Mouse (Mus musculus) hematopoietic stem cell, adult 5-6 weeks (primary cell): ENCODE measurements around the gene 1700016K19Rik. TPM values are rescaled to one million over a fixed set of nuclear protein-coding genes. Genes with fewer than 3 reads are reported as not detected.

Experiments
- ATAC-seq, 2 experiments: fragments of 125-278 bp in 1 of 2; replicated peaks in 1 of 2; 2 replicates each; pipeline ENCODE4 v1.8.0; 2016 to 2017; ENCODE audit warnings: inconsistent platforms in 2 of 2, mild to moderate bottlenecking in 2 of 2, moderate number of reproducible peaks in 2 of 2, low read depth in 1 of 2, moderate TSS enrichment in 1 of 2; ENCODE audit not compliant: low FRiP score in 2 of 2, poor library complexity in 2 of 2, severe bottlenecking in 2 of 2, insufficient read depth in 1 of 2, low TSS enrichment in 1 of 2
- total RNA-seq: library from RNA; stranded (forward); fragments of 172-1452, 232-1000 nt; gene quantifications from 2 replicates; pipeline ENCODE4 v1.2.3, GENCODE M21; 2017

1700016K19Rik gene
- total RNA-seq, 1 experiment from 2014 or later = not detected

- ATAC-seq = no peak
Measured at GRCm38 (mm10) chr11:76019879-76020278, 20.2 kb downstream of the 1700016K19Rik start.

GRCm38 (mm10) chr11:76020916-76021315, 21.2 kb downstream of the 1700016K19Rik start:
- no peak for ATAC-seq

GRCm38 (mm10) chr11:76025080-76025583, 25.4 kb downstream of the 1700016K19Rik start:
- peak in 1 of 2 experiments; percentile 52; a peak in 1 of 4 replicates for ATAC-seq

GRCm38 (mm10) chr11:76026527-76027138, 26.9 kb downstream of the 1700016K19Rik start:
- ATAC-seq = no peak

GRCm38 (mm10) chr11:76027139-76028071, 27.7 kb downstream of the 1700016K19Rik start, which contains the start of gene Rflnb:
TSS of gene Rflnb (minus strand) at chr11:76027782.
- peak; percentile 37 to 74 for ATAC-seq

GRCm38 (mm10) chr11:76028072-76028465, 28.4 kb downstream of the 1700016K19Rik start:
- ATAC-seq = no peak

GRCm38 (mm10) chr11:76033359-76033758, 33.6 kb downstream of the 1700016K19Rik start:
- peak in 1 of 2 experiments; percentile 84; a peak in 1 of 4 replicates for ATAC-seq

- ATAC-seq = peak; percentile 37 to 71; a peak in 2 of 4 replicates
Measured at GRCm38 (mm10) chr11:76033836-76034235, 34.1 kb downstream of the 1700016K19Rik start.

- ATAC-seq = no peak
Measured at GRCm38 (mm10) chr11:76035182-76035581, 35.5 kb downstream of the 1700016K19Rik start.

- no peak for ATAC-seq
Measured at GRCm38 (mm10) chr11:76037581-76038294, 38.0 kb downstream of the 1700016K19Rik start.

GRCm38 (mm10) chr11:76039271-76040053, 39.8 kb downstream of the 1700016K19Rik start:
- no peak for ATAC-seq

GRCm38 (mm10) chr11:76040106-76040505, 40.4 kb downstream of the 1700016K19Rik start:
- no peak for ATAC-seq

- no peak for ATAC-seq
Measured at GRCm38 (mm10) chr11:76040761-76041376, 41.2 kb downstream of the 1700016K19Rik start.

GRCm38 (mm10) chr11:76042041-76042638, 42.4 kb downstream of the 1700016K19Rik start:
- no peak for ATAC-seq

GRCm38 (mm10) chr11:76042882-76043281, 43.2 kb downstream of the 1700016K19Rik start:
- no peak for ATAC-seq

- ATAC-seq = no peak
Measured at GRCm38 (mm10) chr11:76044468-76044867, 44.8 kb downstream of the 1700016K19Rik start.
